Mouse (Mus musculus): ENCODE results near the gene Tmbim1. TPM values are rescaled to one million over a fixed set of nuclear protein-coding genes. Genes with fewer than 3 reads are reported as not detected.

Gene Tmbim1
- polyA plus RNA-seq, 1 experiment from 2014 or later = 46.8 TPM

- Histone ChIP-seq H3K36me3 (ENCODE audit: inconsistent target) (peaks cover 42% of the 10 kb centered on the region), H3K27ac (no peak overlapping the region), H3K4me3 (ENCODE audit: inconsistent target) (no peak overlapping the region), H3K79me2 (ENCODE audit: inconsistent target) (peaks cover 28% of the 10 kb centered on the region)
- WGBS (ENCODE audit: missing documents) = 96% methylated on average over 7 of the region's 10 CpGs
These were observed 22.4 kb downstream of the Tmbim1 start for GRCm38 (mm10) chr1:74282896-74283625.

- Histone ChIP-seq H3K79me2 (ENCODE audit: inconsistent target) (peaks cover 28% of the 10 kb centered on the region), H3K36me3 (ENCODE audit: inconsistent target) (peaks cover 38% of the 10 kb centered on the region), H3K27ac (no peak overlapping the region), H3K4me3 (ENCODE audit: inconsistent target) (no peak overlapping the region)
- 88% methylated on average over 8 of the region's 8 CpGs for WGBS (ENCODE audit: missing documents)
These were observed 23.5 kb downstream of the Tmbim1 start for GRCm38 (mm10) chr1:74281886-74282285.

- Histone ChIP-seq H3K27ac (no peak overlapping the region), H3K4me3 (ENCODE audit: inconsistent target) (no peak overlapping the region), H3K79me2 (ENCODE audit: inconsistent target) (peaks cover 28% of the 10 kb centered on the region), H3K36me3 (ENCODE audit: inconsistent target) (peaks cover 38% of the 10 kb centered on the region)
- 93% methylated on average over 2 of the region's 2 CpGs for WGBS (ENCODE audit: missing documents)
These were observed 24.1 kb downstream of the Tmbim1 start for GRCm38 (mm10) chr1:74281372-74281771.

- Histone ChIP-seq H3K27ac (no peak overlapping the region), H3K79me2 (ENCODE audit: inconsistent target) (peaks cover 28% of the 10 kb centered on the region), H3K4me3 (ENCODE audit: inconsistent target) (no peak overlapping the region), H3K36me3 (ENCODE audit: inconsistent target) (peaks cover 38% of the 10 kb centered on the region)
- 94% methylated on average over 14 of the region's 14 CpGs for WGBS (ENCODE audit: missing documents)
These were observed 24.7 kb downstream of the Tmbim1 start for GRCm38 (mm10) chr1:74280591-74281325.

GRCm38 (mm10) chr1:74278988-74279387, 26.4 kb downstream of the Tmbim1 start:
- Histone ChIP-seq H3K79me2 (ENCODE audit: inconsistent target) (peaks cover 24% of the 10 kb centered on the region), H3K4me3 (ENCODE audit: inconsistent target) (no peak overlapping the region), H3K27ac (no peak overlapping the region), H3K36me3 (ENCODE audit: inconsistent target) (peaks cover 38% of the 10 kb centered on the region)
- 94% methylated on average over 11 of the region's 11 CpGs for WGBS (ENCODE audit: missing documents)

- Histone ChIP-seq H3K4me3 (ENCODE audit: inconsistent target) (no peak within 1 kb of the TSS), H3K79me2 (ENCODE audit: inconsistent target) (peaks cover 19% of the 10 kb centered on the region), H3K36me3 (ENCODE audit: inconsistent target) (peaks cover 38% of the 10 kb centered on the region), H3K27ac (no peak within 1 kb of the TSS)
- WGBS (ENCODE audit: missing documents) = 93% methylated on average over 10 of the region's 10 CpGs
These were observed 26.9 kb downstream of the Tmbim1 start, which contains the start of gene Gpbar1 for GRCm38 (mm10) chr1:74278538-74278937. Gene Gpbar1 (plus strand): TSS chr1:74278550.

- WGBS (ENCODE audit: missing documents) = 87% methylated on average over 8 of the region's 8 CpGs
- Histone ChIP-seq H3K27ac (no peak overlapping the region), H3K36me3 (ENCODE audit: inconsistent target) (peaks cover 35% of the 10 kb centered on the region), H3K79me2 (ENCODE audit: inconsistent target) (peaks cover 14% of the 10 kb centered on the region), H3K4me3 (ENCODE audit: inconsistent target) (no peak overlapping the region)
These were observed 27.4 kb downstream of the Tmbim1 start for GRCm38 (mm10) chr1:74277883-74278537.

- Histone ChIP-seq H3K79me2 (ENCODE audit: inconsistent target) (peaks cover 4% of the 10 kb centered on the region; the same call in 1 of the 2 replicates), H3K4me3 (ENCODE audit: inconsistent target) (no peak overlapping the region), H3K27ac (no peak overlapping the region), H3K36me3 (ENCODE audit: inconsistent target) (peaks cover 26% of the 10 kb centered on the region)
- 83% methylated on average over 6 of the region's 6 CpGs for WGBS (ENCODE audit: missing documents)
These were observed 28.4 kb downstream of the Tmbim1 start for GRCm38 (mm10) chr1:74277041-74277440.

GRCm38 (mm10) chr1:74275015-74275414, 30.4 kb downstream of the Tmbim1 start:
- H3K27ac ChIP-seq = no peak overlapping the region
- H3K4me3 ChIP-seq (ENCODE audit: inconsistent target) = no peak overlapping the region
- H3K36me3 ChIP-seq (ENCODE audit: inconsistent target) = peaks cover 5% of the 10 kb centered on the region; the same call in 1 of the 2 replicates
- no peaks in the 10 kb centered on the region for H3K79me2 ChIP-seq (ENCODE audit: inconsistent target)
- 42% methylated on average over 9 of the region's 9 CpGs for WGBS (ENCODE audit: missing documents)

- WGBS (ENCODE audit: missing documents) = 100% methylated on average over 3 of the region's 4 CpGs
- H3K79me2 ChIP-seq (ENCODE audit: inconsistent target) = no peaks in the 10 kb centered on the region
- H3K27ac ChIP-seq = no peak overlapping the region
- H3K4me3 ChIP-seq (ENCODE audit: inconsistent target) = no peak overlapping the region
- peaks cover 26% of the 10 kb centered on the region for H3K36me3 ChIP-seq (ENCODE audit: inconsistent target)
These were observed 33.8 kb downstream of the Tmbim1 start for GRCm38 (mm10) chr1:74271659-74272058.

GRCm38 (mm10) chr1:74268750-74269149, 36.7 kb downstream of the Tmbim1 start:
- Histone ChIP-seq H3K4me3 (ENCODE audit: inconsistent target) (no peak overlapping the region), H3K79me2 (ENCODE audit: inconsistent target) (no peaks in the 10 kb centered on the region; the same call in 1 of the 2 replicates), H3K36me3 (ENCODE audit: inconsistent target) (peaks cover 55% of the 10 kb centered on the region), H3K27ac (no peak overlapping the region)
- WGBS (ENCODE audit: missing documents) = 76% methylated on average over 8 of the region's 8 CpGs

- Histone ChIP-seq H3K4me3 (ENCODE audit: inconsistent target) (no peak overlapping the region), H3K36me3 (ENCODE audit: inconsistent target) (peaks cover 97% of the 10 kb centered on the region), H3K27ac (no peak overlapping the region), H3K79me2 (ENCODE audit: inconsistent target) (peaks cover 54% of the 10 kb centered on the region)
- WGBS (ENCODE audit: missing documents) = 69% methylated on average over 6 of the region's 6 CpGs
These were observed 42.9 kb downstream of the Tmbim1 start for GRCm38 (mm10) chr1:74262510-74262909.

- Histone ChIP-seq H3K27ac (no peak overlapping the region), H3K36me3 (ENCODE audit: inconsistent target) (peaks cover 97% of the 10 kb centered on the region), H3K79me2 (ENCODE audit: inconsistent target) (peaks cover 100% of the 10 kb centered on the region), H3K4me3 (ENCODE audit: inconsistent target) (no peak overlapping the region)
- WGBS (ENCODE audit: missing documents) = 95% methylated on average over 4 of the region's 4 CpGs
These were observed 48.6 kb downstream of the Tmbim1 start for GRCm38 (mm10) chr1:74256782-74257181.

GRCm38 (mm10) chr1:74255704-74256345, 49.6 kb downstream of the Tmbim1 start:
- Histone ChIP-seq H3K27ac (no peak overlapping the region), H3K36me3 (ENCODE audit: inconsistent target) (peaks cover 97% of the 10 kb centered on the region), H3K79me2 (ENCODE audit: inconsistent target) (peaks cover 100% of the 10 kb centered on the region), H3K4me3 (ENCODE audit: inconsistent target) (no peak overlapping the region)
- WGBS (ENCODE audit: missing documents) = 96% methylated on average over 8 of the region's 8 CpGs
